Mouse (Mus musculus): ENCODE results near the gene Gm1123. TPM values are rescaled to one million over a fixed set of nuclear protein-coding genes. Genes with fewer than 3 reads are reported as not detected.

Gm1123 gene
- polyA plus RNA-seq, 1 experiment from 2014 or later, result not detected

DNA sequence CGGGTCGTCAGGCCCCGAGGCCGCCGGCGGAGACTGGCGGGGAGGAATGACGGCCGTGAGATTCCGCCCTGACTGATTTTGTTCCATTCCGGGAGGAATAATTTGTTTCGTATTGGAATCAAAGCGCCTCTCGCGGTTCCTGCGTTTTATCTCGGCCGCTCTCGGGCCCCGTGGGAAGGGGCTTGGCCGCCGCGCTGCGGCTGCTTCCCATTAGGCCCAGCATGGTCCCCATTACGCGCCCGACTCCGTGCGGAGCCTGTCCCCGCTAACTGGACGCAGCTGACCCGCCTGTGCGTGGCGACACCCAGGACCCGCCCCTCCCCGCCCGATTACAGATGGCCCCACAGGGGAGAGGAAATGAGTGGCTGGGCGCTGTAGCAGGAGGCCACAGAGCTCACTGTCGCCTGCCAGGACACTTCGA is 62.4 kb downstream of the Gm1123 start:
- Histone ChIP-seq H3K4me1 (replicated peaks; ENCODE audit: control insufficient read depth, insufficient read depth, low read length) (no peaks in the 10 kb centered on the region), H3K9ac (ENCODE audit: low read depth, low read length) (no peak overlapping the region), H3K9me3 (ENCODE audit: control insufficient read depth, low read length) (peaks cover 3% of the 10 kb centered on the region; the same call in 1 of the 2 replicates), H3K4me2 (peak overlapping the region; percentile 59), H3K36me3 (ENCODE audit: control insufficient read depth, insufficient read depth, low read length) (no peaks in the 10 kb centered on the region), H3K27me3 (replicated peaks; ENCODE audit: control insufficient read depth, insufficient read depth, low read length) (peaks cover 72% of the 10 kb centered on the region), H3K27ac (ENCODE audit: low read depth, low read length) (no peak overlapping the region), H3K4me3 (ENCODE audit: low read depth, low read length) (peak overlapping the region; percentile 36)
- ATAC-seq (replicated peaks; ENCODE audit: low FRiP score) (no peak), DNase-seq (ENCODE audit: low spot score) (no peak)
- WGBS, result 1% methylated on average over 40 of the region's 40 CpGs

DNA sequence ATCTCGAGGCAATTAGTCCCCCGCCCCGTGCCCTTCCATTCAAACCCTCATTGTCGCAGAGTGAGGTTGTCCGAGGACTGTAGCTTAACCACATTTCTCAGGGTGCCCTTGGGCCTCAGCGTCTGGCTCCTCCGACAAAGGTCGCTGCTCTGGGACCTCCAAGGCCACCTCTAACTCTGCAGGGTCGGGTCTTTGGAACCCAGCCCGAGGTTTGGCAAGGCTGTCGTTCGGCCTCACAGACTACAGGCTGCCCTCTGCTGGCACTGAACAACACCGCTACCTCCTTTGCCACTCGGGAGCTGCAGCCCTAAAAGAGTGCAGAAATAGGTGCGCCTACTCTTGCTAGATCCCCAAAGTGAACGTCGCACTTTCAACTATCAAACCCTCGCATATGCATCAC is 70.4 kb downstream of the Gm1123 start:
- H3K27ac ChIP-seq (ENCODE audit: low read depth, low read length), result no peak overlapping the region
- no peaks in the 10 kb centered on the region for H3K36me3 ChIP-seq (ENCODE audit: control insufficient read depth, insufficient read depth, low read length)
- ATAC-seq (replicated peaks; ENCODE audit: low FRiP score) (no peak), DNase-seq (ENCODE audit: low spot score) (no peak)
- 4% methylated on average over 18 of the region's 18 CpGs for WGBS
- no peak overlapping the region for H3K4me3 ChIP-seq (ENCODE audit: low read depth, low read length)
- peaks cover 86% of the 10 kb centered on the region for H3K27me3 ChIP-seq (replicated peaks; ENCODE audit: control insufficient read depth, insufficient read depth, low read length)
- no peaks in the 10 kb centered on the region for H3K4me1 ChIP-seq (replicated peaks; ENCODE audit: control insufficient read depth, insufficient read depth, low read length)
- H3K4me2 ChIP-seq, result no peak overlapping the region
- no peak overlapping the region for H3K9ac ChIP-seq (ENCODE audit: low read depth, low read length)
- H3K9me3 ChIP-seq (ENCODE audit: control insufficient read depth, low read length), result no peaks in the 10 kb centered on the region

DNA sequence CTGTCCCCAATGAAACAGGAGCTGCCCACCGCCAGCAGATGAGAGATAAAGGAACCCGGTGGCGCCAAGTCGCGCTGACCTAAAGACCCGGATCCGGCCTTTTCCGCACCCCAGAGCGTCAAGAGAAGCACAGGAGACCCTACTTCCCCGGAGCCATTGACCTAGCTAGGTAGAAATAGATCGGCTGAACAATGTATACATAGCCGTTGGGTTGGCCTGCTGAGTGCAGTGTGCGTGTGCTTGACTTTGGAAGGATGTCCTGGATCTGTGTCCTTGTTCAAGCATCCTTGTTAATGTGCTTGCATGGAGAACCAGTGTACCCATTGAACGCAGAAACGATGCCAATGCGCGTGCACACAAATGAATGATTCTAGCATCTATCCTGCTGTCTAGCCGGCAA is 71.9 kb downstream of the Gm1123 start:
- no peak overlapping the region for H3K4me3 ChIP-seq (ENCODE audit: low read depth, low read length)
- no peak overlapping the region for H3K27ac ChIP-seq (ENCODE audit: low read depth, low read length)
- H3K27me3 ChIP-seq (replicated peaks; ENCODE audit: control insufficient read depth, insufficient read depth, low read length), result peaks cover 86% of the 10 kb centered on the region
- H3K9ac ChIP-seq (ENCODE audit: low read depth, low read length), result no peak overlapping the region
- H3K9me3 ChIP-seq (ENCODE audit: control insufficient read depth, low read length), result no peaks in the 10 kb centered on the region
- no peaks in the 10 kb centered on the region for H3K36me3 ChIP-seq (ENCODE audit: control insufficient read depth, insufficient read depth, low read length)
- H3K4me1 ChIP-seq (replicated peaks; ENCODE audit: control insufficient read depth, insufficient read depth, low read length), result no peaks in the 10 kb centered on the region
- DNase-seq (ENCODE audit: low spot score), result no peak
- WGBS, result 7% methylated on average over 18 of the region's 18 CpGs
- no peak overlapping the region for H3K4me2 ChIP-seq
- ATAC-seq (replicated peaks; ENCODE audit: low FRiP score), result no peak

DNA sequence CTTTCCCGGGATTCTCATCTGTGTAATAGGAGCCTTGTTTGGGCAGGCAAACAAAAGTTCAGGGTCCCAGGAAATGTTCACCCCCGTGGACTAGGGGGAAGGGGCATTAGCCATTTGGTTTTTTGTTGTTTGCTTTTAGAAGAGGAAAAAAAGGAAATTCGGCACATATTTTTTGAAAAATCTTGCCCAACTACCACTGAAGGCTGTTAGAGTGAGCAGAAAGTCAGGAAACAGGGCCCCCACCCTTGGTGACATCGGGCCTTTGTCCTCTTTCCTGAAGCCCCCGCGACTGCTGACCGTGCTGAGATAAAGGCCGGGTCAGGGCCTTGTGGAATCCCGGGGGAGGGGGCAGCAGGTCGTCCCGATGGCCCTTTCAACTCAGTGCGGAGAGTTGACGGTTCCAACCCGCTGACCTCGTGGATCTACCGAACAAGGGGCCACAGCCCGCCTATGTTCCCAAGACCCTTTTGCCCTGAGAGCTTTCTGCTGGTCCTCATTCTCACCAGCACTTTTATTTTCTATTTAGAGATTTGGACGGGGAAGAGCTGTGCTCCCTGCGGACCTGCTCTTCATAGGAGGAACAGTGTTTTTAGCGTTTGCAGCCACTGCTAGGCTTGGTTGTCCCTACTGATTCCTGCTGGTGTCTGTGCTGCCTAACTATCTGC is 72.9 kb downstream of the Gm1123 start:
- H3K9me3 ChIP-seq (ENCODE audit: control insufficient read depth, low read length), result no peaks in the 10 kb centered on the region
- no peak overlapping the region for H3K27ac ChIP-seq (ENCODE audit: low read depth, low read length)
- no peaks in the 10 kb centered on the region for H3K36me3 ChIP-seq (ENCODE audit: control insufficient read depth, insufficient read depth, low read length)
- DNase-seq (ENCODE audit: low spot score) (no peak), ATAC-seq (replicated peaks; ENCODE audit: low FRiP score) (no peak)
- no peak overlapping the region for H3K9ac ChIP-seq (ENCODE audit: low read depth, low read length)
- H3K4me3 ChIP-seq (ENCODE audit: low read depth, low read length), result no peak overlapping the region
- H3K4me1 ChIP-seq (replicated peaks; ENCODE audit: control insufficient read depth, insufficient read depth, low read length), result no peaks in the 10 kb centered on the region
- H3K27me3 ChIP-seq (replicated peaks; ENCODE audit: control insufficient read depth, insufficient read depth, low read length), result peaks cover 97% of the 10 kb centered on the region
- WGBS, result under 1% methylated on average over 20 of the region's 20 CpGs
- no peak overlapping the region for H3K4me2 ChIP-seq

DNA sequence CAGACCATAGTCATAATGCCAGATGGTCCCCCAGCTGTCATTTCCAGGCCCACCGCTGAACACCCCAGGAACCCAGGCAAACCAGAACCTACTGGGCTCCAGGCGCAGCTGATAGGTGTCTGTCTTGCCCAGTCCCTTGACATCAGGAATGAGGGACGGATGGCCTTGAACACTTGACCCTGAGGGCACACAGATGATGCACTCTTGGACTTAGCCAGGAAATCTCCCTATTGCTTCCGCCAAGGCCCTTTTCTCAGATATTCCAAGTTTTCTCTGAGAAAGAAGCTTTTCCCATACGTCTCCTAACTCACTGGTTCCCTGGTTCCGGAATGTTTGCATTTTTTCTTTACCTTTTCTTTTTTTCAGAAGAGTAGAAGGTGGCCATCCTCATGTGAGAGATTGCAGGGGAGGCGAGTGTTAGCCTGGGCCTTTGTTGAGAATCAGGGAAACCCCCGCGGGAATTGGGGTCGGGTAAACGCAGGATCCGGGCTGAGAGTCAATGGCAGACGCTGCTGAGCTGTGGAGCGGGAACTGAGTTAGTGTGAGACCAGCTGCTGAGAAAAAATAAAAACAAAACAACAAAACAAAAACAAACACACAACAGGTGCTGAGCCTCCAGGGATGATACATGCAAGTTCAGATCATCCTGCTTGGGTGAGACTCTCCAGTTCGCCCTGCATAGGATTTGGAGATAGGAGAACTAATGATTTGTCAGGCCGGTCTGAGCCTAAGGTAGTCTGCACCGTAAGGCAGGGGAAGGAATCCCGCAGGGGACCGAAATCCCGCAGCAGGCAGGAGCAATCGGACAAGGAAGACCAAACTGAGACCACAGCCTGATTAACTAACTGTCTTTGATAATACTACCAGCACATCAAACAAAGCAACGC is 73.7 kb downstream of the Gm1123 start:
- WGBS, result 9% methylated on average over 22 of the region's 22 CpGs
- no peak overlapping the region for H3K9ac ChIP-seq (ENCODE audit: low read depth, low read length)
- ATAC-seq (replicated peaks; ENCODE audit: low FRiP score), result no peak
- H3K4me1 ChIP-seq (replicated peaks; ENCODE audit: control insufficient read depth, insufficient read depth, low read length), result no peaks in the 10 kb centered on the region
- H3K9me3 ChIP-seq (ENCODE audit: control insufficient read depth, low read length), result no peaks in the 10 kb centered on the region
- H3K4me2 ChIP-seq, result no peak overlapping the region
- no peak overlapping the region for H3K27ac ChIP-seq (ENCODE audit: low read depth, low read length)
- peaks cover 98% of the 10 kb centered on the region for H3K27me3 ChIP-seq (replicated peaks; ENCODE audit: control insufficient read depth, insufficient read depth, low read length)
- H3K4me3 ChIP-seq (ENCODE audit: low read depth, low read length), result no peak overlapping the region
- H3K36me3 ChIP-seq (ENCODE audit: control insufficient read depth, insufficient read depth, low read length), result no peaks in the 10 kb centered on the region
- DNase-seq (ENCODE audit: low spot score), result no peak

DNA sequence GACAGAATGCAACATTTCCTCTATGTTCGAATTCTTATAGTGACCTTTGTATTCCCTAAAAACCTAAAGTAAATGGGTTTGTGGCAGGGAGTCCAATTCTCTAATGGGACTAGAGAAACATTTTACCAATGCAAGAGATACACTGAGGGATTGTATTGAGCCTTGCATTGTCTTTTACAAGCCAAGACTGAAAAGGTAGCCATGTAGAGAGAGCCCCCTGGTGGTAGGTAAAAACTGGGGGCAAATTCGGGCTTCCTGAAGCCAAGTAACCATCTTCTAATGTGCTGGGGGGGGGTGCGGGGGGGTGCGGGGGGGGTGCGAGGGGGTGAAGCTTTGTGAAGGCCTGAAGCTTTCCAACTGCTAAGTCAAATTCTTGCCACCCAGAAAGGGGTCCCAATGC is 75.2 kb downstream of the Gm1123 start:
- H3K9me3 ChIP-seq (ENCODE audit: control insufficient read depth, low read length), result no peaks in the 10 kb centered on the region
- no peak overlapping the region for H3K9ac ChIP-seq (ENCODE audit: low read depth, low read length)
- H3K27me3 ChIP-seq (replicated peaks; ENCODE audit: control insufficient read depth, insufficient read depth, low read length), result peaks cover 100% of the 10 kb centered on the region
- WGBS, result 24% methylated on average over 5 of the region's 5 CpGs
- DNase-seq (ENCODE audit: low spot score) (no peak), ATAC-seq (replicated peaks; ENCODE audit: low FRiP score) (no peak)
- no peaks in the 10 kb centered on the region for H3K36me3 ChIP-seq (ENCODE audit: control insufficient read depth, insufficient read depth, low read length)
- no peak overlapping the region for H3K27ac ChIP-seq (ENCODE audit: low read depth, low read length)
- H3K4me1 ChIP-seq (replicated peaks; ENCODE audit: control insufficient read depth, insufficient read depth, low read length), result 0 out of 2 replicates have a peak, but pooled peaks cover 1% of the 10 kb centered on the region
- no peak overlapping the region for H3K4me2 ChIP-seq
- H3K4me3 ChIP-seq (ENCODE audit: low read depth, low read length), result no peak overlapping the region

DNA sequence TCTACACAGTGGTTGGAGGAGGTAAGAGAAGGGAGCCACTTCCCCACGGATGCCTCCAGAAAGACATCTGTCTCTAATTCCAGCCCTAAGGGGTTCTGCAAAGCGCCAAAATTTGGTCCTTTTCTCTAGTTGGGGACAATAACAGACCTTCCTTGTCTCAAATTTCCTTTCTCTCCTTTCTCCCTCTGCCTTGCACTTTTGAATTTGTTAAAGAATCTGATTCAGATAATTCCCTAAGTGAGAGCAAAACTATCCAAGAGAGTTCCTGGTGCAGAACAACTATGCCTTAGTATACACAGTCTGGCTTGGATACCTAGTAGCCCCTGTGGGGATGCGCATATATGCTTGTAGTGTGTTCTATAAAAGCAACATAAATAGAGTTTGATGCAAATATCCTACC is 75.7 kb downstream of the Gm1123 start:
- no peak for ATAC-seq (replicated peaks; ENCODE audit: low FRiP score)
- Histone ChIP-seq H3K27me3 (replicated peaks; ENCODE audit: control insufficient read depth, insufficient read depth, low read length) (peaks cover 100% of the 10 kb centered on the region), H3K27ac (ENCODE audit: low read depth, low read length) (no peak overlapping the region), H3K36me3 (ENCODE audit: control insufficient read depth, insufficient read depth, low read length) (no peaks in the 10 kb centered on the region), H3K4me2 (no peak overlapping the region), H3K9me3 (ENCODE audit: control insufficient read depth, low read length) (no peaks in the 10 kb centered on the region), H3K9ac (ENCODE audit: low read depth, low read length) (no peak overlapping the region), H3K4me3 (ENCODE audit: low read depth, low read length) (no peak overlapping the region), H3K4me1 (replicated peaks; ENCODE audit: control insufficient read depth, insufficient read depth, low read length) (0 out of 2 replicates have a peak, but pooled peaks cover 2% of the 10 kb centered on the region)
- DNase-seq (ENCODE audit: low spot score), result no peak
- WGBS, result 30% methylated on average over 3 of the region's 3 CpGs

DNA sequence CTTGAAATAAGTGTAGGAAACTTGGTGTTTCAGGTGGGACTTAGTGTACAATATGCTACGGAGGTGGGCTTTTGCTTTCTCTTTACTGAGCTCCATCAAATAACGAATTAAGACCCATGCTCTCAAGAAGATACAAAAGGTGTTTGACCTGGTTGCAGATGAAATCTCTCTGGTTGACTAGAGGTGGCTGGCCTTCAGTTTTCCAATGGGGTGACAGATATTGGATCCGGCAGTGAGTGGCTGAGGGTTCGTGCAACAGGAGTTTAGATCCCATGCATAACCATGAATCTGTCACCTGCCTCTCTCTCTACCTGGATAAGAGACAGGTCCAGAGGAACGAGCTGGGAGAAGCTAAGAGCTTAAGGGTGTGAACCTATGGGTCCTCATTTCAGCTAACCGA is 76.9 kb downstream of the Gm1123 start:
- Histone ChIP-seq H3K9ac (ENCODE audit: low read depth, low read length) (no peak overlapping the region), H3K27ac (ENCODE audit: low read depth, low read length) (no peak overlapping the region), H3K36me3 (ENCODE audit: control insufficient read depth, insufficient read depth, low read length) (no peaks in the 10 kb centered on the region), H3K4me3 (ENCODE audit: low read depth, low read length) (no peak overlapping the region), H3K27me3 (replicated peaks; ENCODE audit: control insufficient read depth, insufficient read depth, low read length) (peaks cover 100% of the 10 kb centered on the region), H3K9me3 (ENCODE audit: control insufficient read depth, low read length) (no peaks in the 10 kb centered on the region), H3K4me2 (no peak overlapping the region), H3K4me1 (replicated peaks; ENCODE audit: control insufficient read depth, insufficient read depth, low read length) (0 out of 2 replicates have a peak, but pooled peaks cover 2% of the 10 kb centered on the region)
- ATAC-seq (replicated peaks; ENCODE audit: low FRiP score) (no peak), DNase-seq (ENCODE audit: low spot score) (no peak)
- WGBS, result 10% methylated on average over 6 of the region's 6 CpGs

All from liver, embryonic 11.5 days (tissue).